Mouse (Mus musculus) heart, embryonic 13.5 days (tissue): ENCODE results near the gene Fam13c. TPM values are rescaled to one million over a fixed set of nuclear protein-coding genes. Genes with fewer than 3 reads are reported as not detected.

Experiments used
- ATAC-seq: fragments of 200-750 bp; cut with Nextera tagmentation; 2 replicates; pipeline ENCODE4 v1.8.0; 2017; ENCODE audit warnings: moderate TSS enrichment; ENCODE audit not compliant: insufficient number of reproducible peaks, low FRiP score, low TSS enrichment; ENCODE audit errors: extremely low read depth
- H3K27ac ChIP-seq: fragments of 300-500 bp; sonication (generic); replicated peaks from 2 replicates; pipeline ENCODE4 v1.5.1; 2015; ENCODE audit warnings: moderate library complexity, mild to moderate bottlenecking, inconsistent platforms
- H3K27me3 ChIP-seq: fragments of 300-500 bp; sonication (generic); replicated peaks from 2 replicates; pipeline ENCODE4 v1.6.1; 2015; ENCODE audit warnings: mild to moderate bottlenecking, inconsistent platforms
- H3K36me3 ChIP-seq: fragments of 300-500 bp; sonication (generic); 2 replicates; pipeline ENCODE4 v1.6.1; 2015; ENCODE audit warnings: mild to moderate bottlenecking, inconsistent platforms
- H3K4me1 ChIP-seq: fragments of 300-500 bp; sonication (generic); 2 replicates; pipeline ENCODE4 v1.6.1; 2015; ENCODE audit warnings: inconsistent platforms
- H3K4me2 ChIP-seq: fragments of 300-500 bp; sonication (generic); 2 replicates; pipeline ENCODE4 v1.6.1; 2015; ENCODE audit warnings: inconsistent platforms, mild to moderate bottlenecking, moderate library complexity
- H3K4me3 ChIP-seq: fragments of 300-500 bp; sonication (generic); 2 replicates; pipeline ENCODE4 v1.5.1; 2015; ENCODE audit warnings: moderate library complexity, mild to moderate bottlenecking, inconsistent platforms
- H3K9ac ChIP-seq: fragments of 300-500 bp; sonication (generic); 2 replicates; pipeline ENCODE4 v1.6.1; 2015; ENCODE audit warnings: inconsistent platforms, mild to moderate bottlenecking, moderate library complexity
- H3K9me3 ChIP-seq: fragments of 300-500 bp; sonication (generic); 2 replicates; pipeline ENCODE4 v1.6.1; 2016; ENCODE audit warnings: inconsistent platforms
- WGBS: fragments of 180-500 bp; shearing (Covaris S2); methylation state at CpG from one replicate; pipeline ENCODE4 v1.1.7; 2015; ENCODE audit warnings: mixed read lengths; 5-methylcytosine and 5-hydroxymethylcytosine counted together
- polyA plus RNA-seq: library from polyadenylated mRNA; unstranded; fragments of >200 nt; fragmentation: Nextera tagmentation; extraction: Ambion mirVana; gene quantifications from 2 replicates; pipeline ENCODE4 v1.2.1, GENCODE M21; 2015

Fam13c gene
- polyA plus RNA-seq, 1 experiment from 2014 or later, result 9.5 TPM

GRCm38 (mm10) chr10:70521379-70521778 lies 81.1 kb downstream of the Fam13c start:
- Histone ChIP-seq H3K27me3 (peaks cover 8% of the 10 kb centered on the region; the same call in 1 of the 2 replicates), H3K27ac (no peak overlapping the region), H3K36me3 (peaks cover 19% of the 10 kb centered on the region), H3K4me3 (peak overlapping the region; percentile 51), H3K4me1 (peaks cover 23% of the 10 kb centered on the region), H3K4me2 (peak overlapping the region; percentile 94), H3K9ac (peak overlapping the region; percentile 64), H3K9me3 (peaks cover 7% of the 10 kb centered on the region)
- ATAC-seq, result no peak
- 24% methylated on average over 5 of the region's 5 CpGs for WGBS

- no peaks in the 10 kb centered on the region for H3K27me3 ChIP-seq
- H3K4me3 ChIP-seq, result no peak overlapping the region
- no peak for ATAC-seq
- H3K9ac ChIP-seq, result no peak overlapping the region
- peaks cover 9% of the 10 kb centered on the region for H3K9me3 ChIP-seq
- no peaks in the 10 kb centered on the region for H3K4me1 ChIP-seq
- H3K27ac ChIP-seq, result no peak overlapping the region
- 77% methylated on average over 12 of the region's 12 CpGs for WGBS
- H3K4me2 ChIP-seq, result no peak overlapping the region
- peaks cover 17% of the 10 kb centered on the region for H3K36me3 ChIP-seq
These were observed 90.0 kb downstream of the Fam13c start for GRCm38 (mm10) chr10:70530185-70530823.

- no peak overlapping the region for H3K9ac ChIP-seq
- no peak overlapping the region for H3K4me3 ChIP-seq
- no peak for ATAC-seq
- H3K4me1 ChIP-seq, result no peaks in the 10 kb centered on the region
- no peaks in the 10 kb centered on the region for H3K27me3 ChIP-seq
- WGBS, result 77% methylated on average over 9 of the region's 9 CpGs
- peaks cover 7% of the 10 kb centered on the region; the same call in 1 of the 2 replicates for H3K9me3 ChIP-seq
- H3K27ac ChIP-seq, result no peak overlapping the region
- H3K4me2 ChIP-seq, result no peak overlapping the region
- peaks cover 29% of the 10 kb centered on the region for H3K36me3 ChIP-seq
These were observed 92.0 kb downstream of the Fam13c start for GRCm38 (mm10) chr10:70532249-70532648.

DNA sequence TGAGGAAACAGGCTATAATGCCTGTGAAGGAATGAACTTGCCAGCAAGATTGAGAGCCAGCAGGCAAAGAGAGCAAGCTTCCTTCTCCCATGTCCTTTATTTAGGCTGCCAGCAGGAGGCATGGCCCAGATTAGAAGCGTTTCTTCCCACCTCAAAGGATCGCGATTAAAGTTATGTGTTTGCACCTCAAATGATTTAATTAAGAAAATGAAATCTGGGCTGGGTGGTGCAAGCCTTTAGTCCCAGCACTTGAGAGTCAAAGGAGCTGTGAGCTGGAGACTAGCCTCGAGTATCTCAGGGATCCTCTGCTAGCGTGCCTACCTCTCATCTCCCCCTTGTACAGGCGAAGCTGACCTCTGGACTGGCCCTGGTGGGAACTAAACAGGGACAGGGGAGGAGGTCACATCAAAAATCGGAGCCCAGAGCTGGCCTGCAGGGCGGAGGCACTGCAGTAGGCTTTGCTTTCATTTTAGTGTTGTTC lies 93.1 kb downstream of the Fam13c start:
- H3K27me3 ChIP-seq, result no peaks in the 10 kb centered on the region
- no peak overlapping the region for H3K9ac ChIP-seq
- H3K4me3 ChIP-seq, result no peak overlapping the region
- 0 out of 2 replicates have a peak, but pooled peaks cover 8% of the 10 kb centered on the region for H3K4me1 ChIP-seq
- H3K36me3 ChIP-seq, result peaks cover 30% of the 10 kb centered on the region
- WGBS, result 65% methylated on average over 8 of the region's 8 CpGs
- peaks cover 7% of the 10 kb centered on the region; the same call in 1 of the 2 replicates for H3K9me3 ChIP-seq
- H3K27ac ChIP-seq, result no peak overlapping the region
- ATAC-seq, result no peak
- H3K4me2 ChIP-seq, result no peak overlapping the region

DNA sequence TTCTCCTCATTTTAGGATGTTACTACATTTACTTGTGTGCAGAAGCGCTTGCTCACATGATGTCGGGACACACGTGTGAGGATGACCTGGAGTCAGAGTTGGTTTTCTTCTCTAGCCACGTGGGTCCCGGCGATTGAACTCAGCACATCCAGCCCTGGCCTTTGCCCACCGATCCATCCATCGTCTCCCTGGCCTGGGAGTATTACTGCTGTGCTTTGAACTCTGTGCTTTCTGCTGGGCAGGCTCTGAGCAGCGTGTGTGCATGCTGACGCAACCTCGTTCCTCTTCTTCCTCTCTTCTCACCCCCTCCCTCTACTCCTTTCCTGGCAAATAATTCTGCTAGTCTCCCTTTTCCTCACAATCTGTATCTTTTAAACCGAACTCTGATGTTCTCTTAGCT lies 93.7 kb downstream of the Fam13c start:
- H3K36me3 ChIP-seq, result peaks cover 36% of the 10 kb centered on the region
- 0 out of 2 replicates have a peak, but pooled peaks cover 8% of the 10 kb centered on the region for H3K4me1 ChIP-seq
- H3K4me3 ChIP-seq, result no peak overlapping the region
- H3K27me3 ChIP-seq, result no peaks in the 10 kb centered on the region
- ATAC-seq, result no peak
- 78% methylated on average over 12 of the region's 12 CpGs for WGBS
- no peak overlapping the region for H3K4me2 ChIP-seq
- no peak overlapping the region for H3K9ac ChIP-seq
- H3K27ac ChIP-seq, result no peak overlapping the region
- peaks cover 7% of the 10 kb centered on the region; the same call in 1 of the 2 replicates for H3K9me3 ChIP-seq

DNA sequence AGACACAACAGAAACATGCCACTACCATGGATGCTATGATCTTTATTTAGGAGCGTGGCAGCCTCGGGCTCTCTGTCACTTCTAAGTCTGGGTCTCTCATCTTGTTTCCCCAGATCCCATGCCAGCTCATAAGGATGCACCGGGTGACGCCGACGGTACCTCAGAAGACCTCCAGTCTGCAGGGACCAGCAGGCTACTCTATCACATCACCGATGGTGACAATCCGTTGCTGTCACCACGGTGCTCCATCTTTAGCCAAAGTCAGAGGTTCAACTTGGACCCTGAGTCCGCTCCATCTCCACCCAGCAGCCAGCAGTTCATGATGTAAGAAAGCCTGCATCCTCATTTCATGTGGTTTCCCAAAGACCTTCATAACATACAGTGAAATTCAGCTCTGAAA lies 94.3 kb downstream of the Fam13c start:
- peaks cover 41% of the 10 kb centered on the region for H3K36me3 ChIP-seq
- H3K27me3 ChIP-seq, result no peaks in the 10 kb centered on the region
- H3K4me1 ChIP-seq, result 0 out of 2 replicates have a peak, but pooled peaks cover 8% of the 10 kb centered on the region
- WGBS, result 86% methylated on average over 10 of the region's 10 CpGs
- no peak overlapping the region for H3K4me3 ChIP-seq
- H3K27ac ChIP-seq, result no peak overlapping the region
- peaks cover 7% of the 10 kb centered on the region; the same call in 1 of the 2 replicates for H3K9me3 ChIP-seq
- no peak overlapping the region for H3K4me2 ChIP-seq
- no peak for ATAC-seq
- H3K9ac ChIP-seq, result no peak overlapping the region

- 83% methylated on average over 12 of the region's 12 CpGs for WGBS
These were observed 95.1 kb downstream of the Fam13c start for GRCm38 (mm10) chr10:70535401-70535800.

GRCm38 (mm10) chr10:70537694-70538093 lies 97.4 kb downstream of the Fam13c start:
- Histone ChIP-seq H3K4me3 (no peak overlapping the region), H3K27me3 (no peaks in the 10 kb centered on the region), H3K9me3 (peaks cover 7% of the 10 kb centered on the region; the same call in 1 of the 2 replicates), H3K27ac (peak overlapping the region; percentile 20; the same call in 1 of the 2 replicates), H3K4me2 (no peak overlapping the region), H3K4me1 (0 out of 2 replicates have a peak, but pooled peaks cover 8% of the 10 kb centered on the region), H3K36me3 (peaks cover 42% of the 10 kb centered on the region), H3K9ac (no peak overlapping the region)
- 60% methylated on average over 10 of the region's 10 CpGs for WGBS
- ATAC-seq, result no peak

More at GRCm38 (mm10) chr10:70535401-70535800, 95.1 kb downstream of the Fam13c start:
- Histone ChIP-seq H3K36me3 (peaks cover 41% of the 10 kb centered on the region), H3K9me3 (peaks cover 7% of the 10 kb centered on the region; the same call in 1 of the 2 replicates), H3K9ac (no peak overlapping the region), H3K4me1 (0 out of 2 replicates have a peak, but pooled peaks cover 8% of the 10 kb centered on the region), H3K27ac (no peak overlapping the region), H3K4me3 (no peak overlapping the region), H3K27me3 (no peaks in the 10 kb centered on the region), H3K4me2 (no peak overlapping the region)
- no peak for ATAC-seq

DNA sequence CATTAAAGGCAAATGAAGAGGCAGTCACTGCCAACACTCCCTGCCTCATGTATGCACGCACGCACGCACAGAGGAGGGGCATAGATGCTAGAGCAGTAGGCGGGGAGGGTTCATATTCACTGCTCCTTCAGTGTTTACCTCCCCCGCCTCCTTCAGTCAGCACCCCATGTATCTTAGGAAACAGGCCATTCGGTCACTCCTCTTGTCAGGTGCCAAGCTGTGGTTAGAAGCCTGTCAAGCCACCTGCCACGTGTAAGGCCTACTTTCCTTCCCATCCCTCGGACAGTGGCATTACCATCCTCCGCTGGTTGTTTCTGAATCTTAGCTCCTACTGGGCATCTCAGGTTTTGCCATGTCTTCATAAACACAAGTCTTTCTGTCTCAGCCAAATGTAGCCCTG lies 99.0 kb downstream of the Fam13c start:
- Histone ChIP-seq H3K9me3 (peaks cover 7% of the 10 kb centered on the region; the same call in 1 of the 2 replicates), H3K36me3 (peaks cover 50% of the 10 kb centered on the region), H3K4me1 (0 out of 2 replicates have a peak, but pooled peaks cover 8% of the 10 kb centered on the region), H3K27me3 (no peaks in the 10 kb centered on the region), H3K27ac (no peak overlapping the region), H3K9ac (no peak overlapping the region), H3K4me3 (no peak overlapping the region), H3K4me2 (no peak overlapping the region)
- ATAC-seq, result no peak
- WGBS, result 78% methylated on average over 9 of the region's 9 CpGs

DNA sequence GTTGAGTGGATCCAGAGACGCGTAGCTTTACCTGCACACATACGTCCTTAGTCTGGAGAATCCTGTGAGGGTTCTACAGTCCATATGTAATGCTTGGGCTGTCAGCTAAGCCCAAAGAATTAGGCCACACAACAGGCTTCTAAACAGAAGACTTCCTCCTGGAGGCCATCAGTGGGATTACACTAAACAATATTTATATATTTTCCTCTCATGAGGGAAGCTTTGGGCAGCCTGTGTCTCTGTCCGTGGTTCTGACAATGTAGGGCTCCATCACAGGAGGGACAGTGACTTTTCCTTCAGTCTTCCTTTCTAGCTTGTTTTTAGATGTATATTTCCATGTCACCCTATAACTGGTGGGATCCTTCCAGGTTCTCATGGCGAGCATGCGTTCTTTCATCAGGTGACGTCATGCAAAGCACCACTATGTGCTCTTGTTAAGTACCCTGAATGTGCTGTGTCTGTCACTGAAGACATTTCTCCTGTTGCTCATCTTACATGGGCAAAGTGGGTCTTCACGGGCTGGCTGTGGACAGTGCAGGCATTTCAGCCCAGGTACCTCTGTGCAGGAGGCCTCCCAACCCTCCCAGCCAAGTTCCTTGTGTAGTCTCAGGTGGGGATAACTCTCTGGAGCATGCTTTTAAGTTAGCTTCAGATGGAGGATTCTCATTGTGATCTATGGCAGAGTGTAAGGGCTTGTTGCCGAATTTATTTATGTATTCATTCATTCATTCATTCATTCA lies 100.3 kb downstream of the Fam13c start:
- H3K4me1 ChIP-seq, result 0 out of 2 replicates have a peak, but pooled peaks cover 8% of the 10 kb centered on the region
- H3K4me2 ChIP-seq, result no peak overlapping the region
- no peak overlapping the region for H3K27ac ChIP-seq
- no peaks in the 10 kb centered on the region for H3K27me3 ChIP-seq
- H3K4me3 ChIP-seq, result no peak overlapping the region
- H3K36me3 ChIP-seq, result peaks cover 49% of the 10 kb centered on the region
- no peak for ATAC-seq
- H3K9ac ChIP-seq, result no peak overlapping the region
- H3K9me3 ChIP-seq, result 0 out of 2 replicates have a peak, but pooled peaks cover under 1% of the 10 kb centered on the region
- WGBS, result 77% methylated on average over 9 of the region's 9 CpGs

DNA sequence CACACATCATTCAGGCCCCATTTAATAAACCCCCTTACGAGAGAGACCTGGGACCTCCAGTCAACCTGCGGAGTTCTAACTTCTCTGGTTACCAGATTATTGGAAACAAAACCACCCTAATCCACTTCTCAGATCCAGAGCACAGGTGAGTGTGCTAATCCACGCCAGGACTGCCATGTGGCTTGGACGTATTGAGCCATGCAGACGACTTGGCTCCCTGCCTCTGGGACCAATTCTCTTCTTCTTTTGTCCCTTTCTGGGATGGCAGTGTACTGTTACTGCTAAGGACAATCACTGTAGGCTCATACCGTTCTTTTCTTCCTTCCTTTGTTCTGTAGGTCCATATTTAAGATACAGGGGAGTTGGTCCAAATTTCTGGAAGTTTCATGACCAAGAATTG lies 102.6 kb downstream of the Fam13c start:
- Histone ChIP-seq H3K27me3 (no peaks in the 10 kb centered on the region), H3K4me1 (0 out of 2 replicates have a peak, but pooled peaks cover 5% of the 10 kb centered on the region), H3K4me2 (no peak overlapping the region), H3K9ac (no peak overlapping the region), H3K9me3 (no peaks in the 10 kb centered on the region), H3K27ac (no peak overlapping the region), H3K36me3 (peaks cover 38% of the 10 kb centered on the region), H3K4me3 (no peak overlapping the region)
- no peak for ATAC-seq
- 74% methylated on average over 6 of the region's 6 CpGs for WGBS
